Mouse (Mus musculus): ENCODE measurements around the gene Traf3ip3. TPM values are rescaled to one million over a fixed set of nuclear protein-coding genes. Genes with fewer than 3 reads are reported as not detected.

Traf3ip3 gene
- polyA plus RNA-seq, 1 experiment from 2014 or later: 2.1 TPM

DNA sequence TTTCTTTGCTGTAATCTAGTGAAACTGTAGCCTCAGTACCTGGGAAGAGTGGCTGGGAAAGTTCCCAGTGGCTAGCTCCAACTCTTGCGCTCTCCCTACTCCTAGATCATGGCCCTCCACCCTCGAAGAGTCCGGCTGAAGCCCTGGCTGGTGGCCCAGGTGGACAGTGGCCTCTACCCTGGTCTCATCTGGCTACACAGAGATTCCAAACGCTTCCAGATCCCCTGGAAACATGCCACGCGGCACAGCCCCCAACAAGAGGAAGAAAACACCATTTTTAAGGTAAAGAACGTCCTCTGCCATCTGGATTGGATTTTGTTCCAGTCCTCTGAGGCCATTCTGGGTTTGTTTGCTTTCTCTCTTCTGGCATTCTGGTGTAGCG, 44.4 kb downstream of the Traf3ip3 start:
- ATAC-seq (replicated peaks; ENCODE audit: insufficient number of reproducible peaks, insufficient read depth, low FRiP score, low read depth): no peak
- peaks cover 31% of the 10 kb centered on the region for H3K4me1 ChIP-seq (replicated peaks)
- WGBS: 71% methylated on average over 8 of the region's 8 CpGs

GRCm38 (mm10) chr1:193156316-193157110, 45.0 kb downstream of the Traf3ip3 start:
- no peak for ATAC-seq (replicated peaks; ENCODE audit: insufficient number of reproducible peaks, insufficient read depth, low FRiP score, low read depth)
- Histone ChIP-seq H3K4me3 (no peak overlapping the region), H3K36me3 (no peaks in the 10 kb centered on the region), H3K27me3 (peaks cover 16% of the 10 kb centered on the region), H3K27ac (peak overlapping the region; percentile 60), H3K9ac (no peak overlapping the region), H3K4me2 (no peak overlapping the region), H3K9me3 (replicated peaks) (no peaks in the 10 kb centered on the region), H3K4me1 (replicated peaks) (peaks cover 31% of the 10 kb centered on the region)
- WGBS: 55% methylated on average over 15 of the region's 15 CpGs

More for the DNA sequence above, 44.4 kb downstream of the Traf3ip3 start:
- H3K9me3 ChIP-seq (replicated peaks): no peaks in the 10 kb centered on the region
- H3K27me3 ChIP-seq: peaks cover 16% of the 10 kb centered on the region
- no peaks in the 10 kb centered on the region for H3K36me3 ChIP-seq
- peak overlapping the region; percentile 60 for H3K27ac ChIP-seq
- H3K9ac ChIP-seq: no peak overlapping the region
- no peak overlapping the region for H3K4me3 ChIP-seq
- H3K4me2 ChIP-seq: no peak overlapping the region

DNA sequence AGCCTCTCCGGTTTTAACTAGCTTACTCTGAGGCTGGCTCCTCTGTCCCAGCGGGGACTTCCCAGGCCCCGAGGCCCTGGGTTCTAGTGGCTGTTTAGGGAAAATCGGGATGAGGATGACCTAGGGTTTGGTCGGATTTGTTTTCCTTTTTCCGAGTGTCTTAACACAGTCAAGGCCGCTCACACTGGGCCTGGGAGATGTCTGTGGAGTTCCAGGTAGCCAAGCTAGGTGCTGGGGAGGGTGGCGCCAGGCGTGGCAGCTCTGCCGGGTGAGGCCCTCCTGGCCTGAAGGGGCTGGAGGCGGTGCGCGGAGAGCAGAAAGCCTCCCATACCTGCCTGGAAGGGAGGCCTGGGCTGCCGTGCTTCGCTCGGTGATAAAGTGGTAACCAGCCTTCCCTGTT, 47.9 kb downstream of the Traf3ip3 start:
- Histone ChIP-seq H3K27me3 (peaks cover 16% of the 10 kb centered on the region), H3K27ac (no peak overlapping the region), H3K9me3 (replicated peaks) (no peaks in the 10 kb centered on the region), H3K4me1 (replicated peaks) (peaks cover 27% of the 10 kb centered on the region), H3K36me3 (no peaks in the 10 kb centered on the region), H3K4me3 (peak overlapping the region; percentile 49), H3K9ac (peak overlapping the region; percentile 27), H3K4me2 (peak overlapping the region; percentile 84)
- 36% methylated on average over 16 of the region's 16 CpGs for WGBS
- no peak for ATAC-seq (replicated peaks; ENCODE audit: insufficient number of reproducible peaks, insufficient read depth, low FRiP score, low read depth)

GRCm38 (mm10) chr1:193152872-193153271, 48.6 kb downstream of the Traf3ip3 start, which contains the start of gene Irf6:
TSS of gene Irf6 (plus strand) at chr1:193153111.
- 1% methylated on average over 30 of the region's 30 CpGs for WGBS
- H3K27me3 ChIP-seq: peaks cover 16% of the 10 kb centered on the region
- peaks cover 27% of the 10 kb centered on the region for H3K4me1 ChIP-seq (replicated peaks)
- H3K9me3 ChIP-seq (replicated peaks): no peaks in the 10 kb centered on the region
- H3K9ac ChIP-seq: peak within 1 kb of the TSS; percentile 27
- H3K4me2 ChIP-seq: peak within 1 kb of the TSS; percentile 84
- ATAC-seq (replicated peaks; ENCODE audit: insufficient number of reproducible peaks, insufficient read depth, low FRiP score, low read depth): peak; percentile 90
- H3K27ac ChIP-seq: no peak within 1 kb of the TSS
- no peaks in the 10 kb centered on the region for H3K36me3 ChIP-seq
- H3K4me3 ChIP-seq: peak within 1 kb of the TSS; percentile 49

GRCm38 (mm10) chr1:193151134-193151533, 50.4 kb downstream of the Traf3ip3 start:
- ATAC-seq (replicated peaks; ENCODE audit: insufficient number of reproducible peaks, insufficient read depth, low FRiP score, low read depth): no peak
- peak overlapping the region; percentile 26 for H3K4me2 ChIP-seq
- no peaks in the 10 kb centered on the region for H3K36me3 ChIP-seq
- 13% methylated on average over 7 of the region's 7 CpGs for WGBS
- H3K4me3 ChIP-seq: no peak overlapping the region
- H3K9me3 ChIP-seq (replicated peaks): no peaks in the 10 kb centered on the region
- peaks cover 16% of the 10 kb centered on the region for H3K27me3 ChIP-seq
- peak overlapping the region; percentile 23; the same call in 1 of the 2 replicates for H3K27ac ChIP-seq
- peaks cover 21% of the 10 kb centered on the region for H3K4me1 ChIP-seq (replicated peaks)
- no peak overlapping the region for H3K9ac ChIP-seq

- Histone ChIP-seq H3K27ac (0 out of 2 replicates have a peak overlapping the region, but pooled peaks have one; percentile 10), H3K9ac (no peak overlapping the region), H3K36me3 (no peaks in the 10 kb centered on the region), H3K4me3 (no peak overlapping the region), H3K9me3 (replicated peaks) (no peaks in the 10 kb centered on the region), H3K4me1 (replicated peaks) (peaks cover 21% of the 10 kb centered on the region), H3K4me2 (no peak overlapping the region), H3K27me3 (peaks cover 13% of the 10 kb centered on the region)
- 0 out of 2 replicates have a peak, but pooled peaks have one; percentile 24 for ATAC-seq (replicated peaks; ENCODE audit: insufficient number of reproducible peaks, insufficient read depth, low FRiP score, low read depth)
- WGBS: 41% methylated on average over 3 of the region's 3 CpGs
These were observed 52.3 kb downstream of the Traf3ip3 start for GRCm38 (mm10) chr1:193149231-193149630.

- 80% methylated on average over 1 of the region's 1 CpGs for WGBS
- no peaks in the 10 kb centered on the region for H3K36me3 ChIP-seq
- no peak for ATAC-seq (replicated peaks; ENCODE audit: insufficient number of reproducible peaks, insufficient read depth, low FRiP score, low read depth)
- no peak overlapping the region for H3K27ac ChIP-seq
- no peak overlapping the region for H3K9ac ChIP-seq
- no peak overlapping the region for H3K4me2 ChIP-seq
- no peaks in the 10 kb centered on the region for H3K27me3 ChIP-seq
- H3K4me1 ChIP-seq (replicated peaks): peaks cover 6% of the 10 kb centered on the region
- no peaks in the 10 kb centered on the region for H3K9me3 ChIP-seq (replicated peaks)
- no peak overlapping the region for H3K4me3 ChIP-seq
These were observed 55.1 kb downstream of the Traf3ip3 start for GRCm38 (mm10) chr1:193146416-193146815.

DNA sequence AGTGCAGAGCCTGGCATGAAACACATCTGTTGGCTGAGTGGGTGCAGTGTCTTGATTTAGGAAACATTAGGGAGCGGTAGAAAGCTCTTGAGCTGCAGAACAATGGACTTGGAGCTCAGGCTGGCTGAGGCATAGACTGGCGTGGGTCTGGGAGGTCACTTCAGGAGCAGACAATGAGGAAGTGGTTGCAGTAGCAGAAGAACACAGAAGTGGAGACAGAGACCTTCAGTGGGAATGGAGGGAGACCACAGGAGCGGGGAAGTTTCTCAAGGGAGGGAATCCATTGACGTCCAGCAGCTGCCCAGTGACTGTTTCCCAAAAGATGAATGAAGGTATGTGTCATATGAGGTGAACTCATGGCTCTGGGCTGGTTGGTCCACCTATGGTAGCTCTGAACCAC, 56.4 kb downstream of the Traf3ip3 start:
- no peak overlapping the region for H3K27ac ChIP-seq
- no peak overlapping the region for H3K9ac ChIP-seq
- H3K4me1 ChIP-seq (replicated peaks): no peaks in the 10 kb centered on the region
- no peaks in the 10 kb centered on the region for H3K36me3 ChIP-seq
- no peak overlapping the region for H3K4me2 ChIP-seq
- WGBS: 65% methylated on average over 4 of the region's 4 CpGs
- H3K27me3 ChIP-seq: no peaks in the 10 kb centered on the region
- ATAC-seq (replicated peaks; ENCODE audit: insufficient number of reproducible peaks, insufficient read depth, low FRiP score, low read depth): no peak
- H3K9me3 ChIP-seq (replicated peaks): no peaks in the 10 kb centered on the region
- no peak overlapping the region for H3K4me3 ChIP-seq

DNA sequence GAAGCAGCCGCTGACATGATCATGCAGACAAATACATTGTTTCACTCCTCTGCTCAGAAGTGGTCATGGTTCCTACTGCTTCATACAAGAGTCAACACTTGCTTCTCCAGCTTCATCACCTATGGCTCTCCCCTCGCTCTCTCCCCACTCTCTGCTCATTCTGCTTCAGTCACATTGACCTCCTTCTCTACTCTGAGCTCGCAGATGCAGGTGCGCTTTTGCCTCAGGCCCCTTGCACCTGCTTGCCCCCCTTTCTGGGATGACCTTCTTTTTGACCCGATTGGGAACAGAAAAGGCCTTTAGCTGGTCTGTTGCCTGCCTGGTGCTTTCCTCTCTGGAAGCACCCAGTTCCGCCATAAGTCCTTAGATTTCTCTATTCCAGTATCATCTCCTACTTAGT, 57.0 kb downstream of the Traf3ip3 start:
- Histone ChIP-seq H3K4me1 (replicated peaks) (no peaks in the 10 kb centered on the region), H3K9ac (no peak overlapping the region), H3K4me2 (no peak overlapping the region), H3K9me3 (replicated peaks) (no peaks in the 10 kb centered on the region), H3K36me3 (no peaks in the 10 kb centered on the region), H3K4me3 (no peak overlapping the region), H3K27me3 (no peaks in the 10 kb centered on the region), H3K27ac (no peak overlapping the region)
- WGBS: 80% methylated on average over 6 of the region's 6 CpGs
- ATAC-seq (replicated peaks; ENCODE audit: insufficient number of reproducible peaks, insufficient read depth, low FRiP score, low read depth): no peak

- H3K36me3 ChIP-seq: no peaks in the 10 kb centered on the region
- H3K4me3 ChIP-seq: no peak overlapping the region
- H3K4me2 ChIP-seq: no peak overlapping the region
- H3K9ac ChIP-seq: no peak overlapping the region
- H3K4me1 ChIP-seq (replicated peaks): no peaks in the 10 kb centered on the region
- no peak overlapping the region for H3K27ac ChIP-seq
- H3K9me3 ChIP-seq (replicated peaks): no peaks in the 10 kb centered on the region
- H3K27me3 ChIP-seq: no peaks in the 10 kb centered on the region
- no peak for ATAC-seq (replicated peaks; ENCODE audit: insufficient number of reproducible peaks, insufficient read depth, low FRiP score, low read depth)
- WGBS: 76% methylated on average over 8 of the region's 8 CpGs
These were observed 58.9 kb downstream of the Traf3ip3 start for GRCm38 (mm10) chr1:193142517-193143062.

DNA sequence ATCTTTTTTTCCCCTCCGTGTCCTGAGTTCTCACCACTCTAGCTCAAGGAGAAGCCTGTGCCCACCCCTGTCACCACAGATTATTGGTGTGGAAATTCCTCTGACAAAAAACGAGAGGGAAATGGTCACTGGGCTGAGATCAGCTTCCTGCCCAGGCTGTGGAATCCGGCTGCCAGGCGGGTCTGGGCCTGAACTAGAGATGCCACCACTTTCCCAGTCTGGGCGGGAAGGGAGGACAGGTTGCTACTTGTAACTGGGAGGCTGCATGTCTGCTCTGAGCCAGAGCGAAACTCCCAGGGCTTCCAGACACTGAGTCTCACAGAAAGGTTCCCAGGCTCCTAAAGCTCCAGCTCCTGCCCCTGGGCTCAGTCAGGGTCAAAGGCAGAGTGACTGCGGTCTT, 60.4 kb downstream of the Traf3ip3 start:
- H3K4me3 ChIP-seq: no peak overlapping the region
- ATAC-seq (replicated peaks; ENCODE audit: insufficient number of reproducible peaks, insufficient read depth, low FRiP score, low read depth): no peak
- no peak overlapping the region for H3K4me2 ChIP-seq
- WGBS: 54% methylated on average over 7 of the region's 7 CpGs
- H3K27me3 ChIP-seq: no peaks in the 10 kb centered on the region
- no peaks in the 10 kb centered on the region for H3K4me1 ChIP-seq (replicated peaks)
- H3K27ac ChIP-seq: no peak overlapping the region
- H3K36me3 ChIP-seq: no peaks in the 10 kb centered on the region
- no peak overlapping the region for H3K9ac ChIP-seq
- H3K9me3 ChIP-seq (replicated peaks): no peaks in the 10 kb centered on the region
